Mouse (Mus musculus) heart, adult 9 months (tissue): ENCODE results near the gene Slc39a9.

Source experiments
- DNase-seq, 2 experiments: peaks; one replicate each; pipeline ENCODE4 v3.0.0; 2022; ENCODE audit warnings: low spot score in 2 of 2

Slc39a9 gene

DNA sequence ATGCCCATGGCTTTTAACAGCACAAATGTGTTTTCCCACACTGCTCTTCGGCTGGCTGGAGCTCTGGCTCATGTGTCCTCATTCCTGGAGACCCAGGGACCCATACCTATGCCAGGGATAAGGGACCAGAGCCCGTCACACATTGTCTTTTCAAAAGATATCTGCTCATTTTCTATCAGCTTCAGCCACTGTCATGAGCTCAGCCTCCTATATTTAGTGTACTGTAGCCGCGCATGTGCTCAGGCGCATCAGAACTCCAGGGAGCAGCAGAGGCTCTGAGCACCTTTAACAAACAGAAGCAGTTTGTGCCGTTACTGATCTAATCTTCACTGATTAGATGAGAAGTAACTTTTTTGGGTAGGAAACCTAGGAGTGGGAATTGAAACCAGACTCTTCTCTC lies 72.2 kb downstream of the Slc39a9 start:
- DNase-seq: no peak

DNA sequence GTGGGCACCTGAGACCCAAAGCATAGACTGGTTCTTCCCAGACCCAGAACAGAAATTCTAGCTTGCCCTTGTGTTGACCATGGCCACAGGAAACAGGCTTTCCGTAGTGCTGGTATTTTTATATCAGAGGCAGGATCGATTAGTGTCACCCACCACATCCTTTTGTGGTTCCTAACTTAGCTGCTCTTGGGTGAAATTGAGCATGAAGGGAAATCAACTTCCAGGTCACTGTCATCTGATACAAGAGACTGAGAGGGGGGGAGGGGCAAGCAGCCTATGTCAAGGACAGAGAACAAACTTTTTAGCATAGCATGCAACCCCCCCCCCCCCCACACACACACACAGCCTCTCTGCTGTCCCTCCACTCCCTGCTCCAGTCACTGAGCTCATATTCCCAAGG lies 75.5 kb downstream of the Slc39a9 start:
- DNase-seq: no peak

DNA sequence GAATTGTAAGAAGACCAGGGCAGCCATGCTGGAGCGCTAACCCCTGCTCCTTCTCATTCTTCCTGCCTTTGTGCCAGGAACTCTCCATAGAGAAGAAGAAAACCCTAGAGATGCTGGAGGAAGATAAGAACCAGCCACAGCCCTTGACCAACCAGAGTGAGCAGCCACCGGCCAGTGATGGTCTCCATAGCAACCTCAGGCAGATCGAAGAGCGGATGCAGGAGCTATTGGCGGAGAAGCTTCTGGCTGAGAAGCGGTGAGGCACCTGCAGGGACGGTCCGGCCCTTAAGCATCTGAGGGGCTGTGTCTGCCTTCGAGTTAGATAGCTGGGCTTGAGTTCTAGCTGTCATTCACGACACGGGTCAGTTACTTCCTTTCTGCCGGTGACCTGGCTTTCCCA lies 76.8 kb downstream of the Slc39a9 start:
- no peak for DNase-seq

DNA sequence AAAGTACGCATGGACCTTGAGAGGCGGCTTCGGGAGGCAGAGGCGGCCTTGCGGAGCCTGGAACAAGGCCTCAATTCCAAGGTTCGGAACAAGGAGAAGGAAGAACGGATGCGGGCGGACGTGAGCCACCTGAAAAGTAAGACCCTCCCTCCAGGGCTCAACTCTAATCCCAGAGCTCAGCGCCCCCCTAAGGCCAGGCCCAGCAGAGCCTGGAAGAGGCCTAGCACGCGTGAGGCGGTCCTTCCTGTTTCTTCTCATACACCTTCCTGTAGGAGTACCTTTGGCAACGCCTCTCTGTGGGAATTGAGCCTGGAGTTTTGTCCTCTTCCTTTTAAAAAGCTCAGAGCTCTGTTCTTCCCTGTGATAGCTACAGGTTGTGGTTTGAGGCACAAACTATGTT lies 77.8 kb downstream of the Slc39a9 start:
- DNase-seq: no peak

DNA sequence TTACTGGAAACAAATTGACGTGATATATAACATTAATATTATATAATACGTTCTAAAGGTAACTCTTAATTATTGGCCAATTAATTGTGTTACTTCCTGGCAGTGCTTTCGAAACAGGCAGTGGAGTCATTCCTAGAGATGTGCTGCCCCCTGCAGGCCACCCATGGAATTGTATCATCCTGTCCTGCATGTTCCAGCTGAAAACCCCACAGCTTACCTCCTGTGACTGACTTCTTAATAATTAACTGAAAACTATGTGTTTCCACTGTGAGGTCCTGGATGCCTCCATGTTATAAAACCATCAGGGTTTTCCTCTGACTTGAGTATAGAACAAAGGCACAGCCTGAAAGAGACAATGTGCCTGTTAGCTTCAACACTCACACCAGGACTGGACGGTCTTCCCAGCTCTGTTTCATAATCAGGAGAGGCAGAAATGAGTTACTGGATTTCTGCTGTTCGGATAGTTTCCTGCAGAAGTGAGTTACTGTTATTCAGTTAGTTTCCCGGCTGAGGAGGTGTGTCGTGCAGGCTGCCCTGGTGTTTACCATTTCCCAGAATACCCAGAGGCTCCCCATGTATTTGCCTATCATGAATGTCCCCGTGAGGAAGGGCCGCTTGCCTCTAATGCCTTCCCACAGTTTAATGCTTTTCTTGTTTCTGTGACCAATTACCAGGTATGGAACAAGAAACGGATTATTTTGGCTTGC lies 81.3 kb downstream of the Slc39a9 start:
- peak; percentile 26 to 57 for DNase-seq

DNA sequence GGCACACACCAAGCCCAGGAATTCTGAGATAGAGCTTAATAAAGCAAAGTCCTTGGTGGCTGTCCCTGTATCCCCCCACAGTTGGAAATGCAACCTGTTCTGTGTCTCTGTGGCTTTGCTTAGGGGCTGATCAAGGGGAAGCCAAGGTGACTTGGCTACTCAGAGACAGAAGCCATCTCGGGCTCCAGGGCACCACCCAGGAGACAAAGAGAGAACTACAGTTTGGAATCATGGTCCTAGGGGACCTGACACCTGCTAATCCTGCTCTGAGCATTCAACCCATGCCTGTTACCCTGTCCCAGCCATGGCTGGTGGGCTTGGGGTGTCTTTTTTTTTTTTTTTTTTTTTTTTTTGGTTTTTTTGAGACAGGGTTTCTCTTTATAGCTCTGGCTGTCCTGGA lies 84.5 kb downstream of the Slc39a9 start:
- DNase-seq: no peak

DNA sequence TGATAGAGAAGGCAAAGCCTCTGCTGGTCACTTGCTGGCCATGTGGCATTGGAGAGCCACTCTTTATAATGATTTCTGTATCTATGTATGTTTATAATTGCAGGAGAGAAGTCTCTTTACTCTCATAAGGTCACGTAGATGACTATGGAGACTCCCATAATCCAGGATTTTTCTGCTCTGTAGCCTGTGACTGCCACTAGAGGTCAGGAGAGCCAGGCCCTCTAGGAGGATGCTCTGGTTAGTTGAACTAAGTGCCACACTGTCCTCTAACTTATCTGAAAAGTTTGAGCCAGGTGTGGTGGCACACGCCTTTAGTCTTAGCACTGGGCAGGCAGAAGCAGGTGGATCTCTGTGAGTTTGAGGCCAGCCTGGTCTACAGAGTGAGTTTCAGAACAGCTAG lies 85.1 kb downstream of the Slc39a9 start:
- DNase-seq: no peak

DNA sequence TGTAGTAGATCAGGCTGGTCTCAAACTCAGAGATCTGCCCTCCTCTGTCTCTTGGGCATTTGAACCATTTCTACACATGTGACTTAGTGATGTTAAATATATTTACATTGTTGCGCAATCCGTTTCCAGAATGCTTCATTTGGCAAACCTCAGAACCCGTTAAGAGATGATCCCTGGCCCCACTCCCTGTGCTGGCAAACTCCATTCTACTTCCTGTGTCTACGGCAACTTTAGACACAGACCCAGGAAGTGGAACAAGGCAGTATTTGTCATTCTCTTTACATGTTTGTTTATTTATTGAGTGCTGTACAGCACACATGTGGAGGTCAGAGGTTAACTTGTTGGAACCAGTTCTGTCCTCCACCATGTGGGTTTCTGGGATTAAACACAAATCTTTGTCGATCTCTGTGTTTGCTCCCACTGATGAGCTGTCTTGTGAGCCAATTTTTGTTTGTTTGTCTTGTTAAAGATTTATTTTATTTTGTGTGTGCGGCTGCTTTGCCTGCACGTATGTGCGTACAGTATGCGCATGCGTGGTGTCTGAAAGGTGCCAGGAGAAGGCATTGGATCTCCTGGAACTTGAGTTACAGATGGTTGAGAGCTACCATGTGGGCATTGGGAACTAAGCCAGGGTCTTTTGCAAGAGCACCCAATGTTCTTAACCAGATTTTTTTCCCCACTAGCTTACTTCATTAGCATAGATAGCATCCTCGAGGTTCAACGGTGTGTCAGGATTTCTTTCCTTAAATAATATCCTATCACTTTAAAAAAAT lies 86.3 kb downstream of the Slc39a9 start:
- DNase-seq: no peak

DNA sequence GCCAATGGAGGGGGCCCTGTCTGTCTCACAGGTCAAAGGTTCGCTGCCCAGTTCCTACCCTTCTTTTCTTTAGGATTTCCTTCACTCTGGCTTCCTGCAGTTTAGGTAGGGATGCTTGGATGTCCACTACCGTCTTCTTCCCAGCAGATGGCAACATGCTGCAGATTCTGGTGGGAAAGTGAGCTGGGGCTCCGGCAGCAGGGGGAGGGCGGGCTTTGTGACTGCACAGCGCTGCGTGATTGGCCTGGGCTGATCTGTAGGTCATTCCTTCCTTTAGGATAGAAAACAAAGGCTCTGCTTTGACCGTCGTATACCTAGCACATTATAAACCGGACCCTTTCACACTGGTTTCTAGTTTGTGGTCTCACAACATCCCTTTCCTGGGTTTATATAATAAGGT lies 86.9 kb downstream of the Slc39a9 start:
- peak in 1 of 2 experiments; percentile 19 for DNase-seq
